Mouse (Mus musculus): Measurements from ENCODE around the gene Mamdc4.

Mamdc4 gene

DNA sequence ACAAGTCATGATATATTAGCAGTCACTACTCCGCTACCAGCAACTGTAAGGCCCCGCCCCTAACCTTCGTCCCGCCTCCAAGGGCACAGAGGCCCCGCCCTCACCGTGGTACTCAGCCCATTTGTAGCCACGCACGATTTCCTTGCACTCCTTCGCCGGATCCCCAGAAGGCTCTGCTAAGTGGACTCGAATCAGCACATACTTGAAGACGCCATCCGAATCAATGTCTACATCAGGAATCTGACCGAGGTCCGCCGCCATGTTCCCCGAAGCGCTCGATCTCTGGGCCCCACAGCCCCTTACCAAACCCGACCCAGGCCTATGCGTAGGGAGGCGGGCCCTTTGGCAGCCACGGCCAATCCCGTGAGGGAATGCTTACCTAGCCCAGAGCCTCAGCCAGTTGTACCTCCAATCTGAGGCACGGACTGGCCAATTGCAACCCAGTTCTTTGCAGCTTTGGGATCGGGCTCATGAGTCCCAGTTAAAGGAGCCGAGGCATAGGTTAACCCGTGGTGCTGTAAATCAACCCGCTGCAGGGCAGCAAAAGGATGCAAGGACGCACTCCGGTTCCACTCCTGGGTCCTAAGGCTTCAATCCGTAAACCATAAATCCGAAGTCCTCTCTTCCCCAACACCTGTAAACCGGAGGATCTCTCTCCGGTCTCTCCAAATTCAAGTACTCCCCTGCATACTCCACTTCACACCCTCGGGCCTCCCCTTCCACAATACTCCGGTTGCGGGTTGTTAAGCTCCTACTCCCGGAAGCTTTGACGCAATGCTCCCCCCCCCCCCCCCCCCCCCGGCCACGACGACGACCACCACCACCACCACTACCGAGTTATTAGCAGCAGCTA is at the start of gene Mamdc4, which contains the start of gene Phpt1:
Mamdc4 (minus strand) TSS at position 267 of the 853 bp plus-strand sequence.
Phpt1 (minus strand) TSS at position 646 of the 853 bp plus-strand sequence.
- peak; percentile 94 for DNase-seq (ENCODE audit: low read depth, low spot score)

DNA sequence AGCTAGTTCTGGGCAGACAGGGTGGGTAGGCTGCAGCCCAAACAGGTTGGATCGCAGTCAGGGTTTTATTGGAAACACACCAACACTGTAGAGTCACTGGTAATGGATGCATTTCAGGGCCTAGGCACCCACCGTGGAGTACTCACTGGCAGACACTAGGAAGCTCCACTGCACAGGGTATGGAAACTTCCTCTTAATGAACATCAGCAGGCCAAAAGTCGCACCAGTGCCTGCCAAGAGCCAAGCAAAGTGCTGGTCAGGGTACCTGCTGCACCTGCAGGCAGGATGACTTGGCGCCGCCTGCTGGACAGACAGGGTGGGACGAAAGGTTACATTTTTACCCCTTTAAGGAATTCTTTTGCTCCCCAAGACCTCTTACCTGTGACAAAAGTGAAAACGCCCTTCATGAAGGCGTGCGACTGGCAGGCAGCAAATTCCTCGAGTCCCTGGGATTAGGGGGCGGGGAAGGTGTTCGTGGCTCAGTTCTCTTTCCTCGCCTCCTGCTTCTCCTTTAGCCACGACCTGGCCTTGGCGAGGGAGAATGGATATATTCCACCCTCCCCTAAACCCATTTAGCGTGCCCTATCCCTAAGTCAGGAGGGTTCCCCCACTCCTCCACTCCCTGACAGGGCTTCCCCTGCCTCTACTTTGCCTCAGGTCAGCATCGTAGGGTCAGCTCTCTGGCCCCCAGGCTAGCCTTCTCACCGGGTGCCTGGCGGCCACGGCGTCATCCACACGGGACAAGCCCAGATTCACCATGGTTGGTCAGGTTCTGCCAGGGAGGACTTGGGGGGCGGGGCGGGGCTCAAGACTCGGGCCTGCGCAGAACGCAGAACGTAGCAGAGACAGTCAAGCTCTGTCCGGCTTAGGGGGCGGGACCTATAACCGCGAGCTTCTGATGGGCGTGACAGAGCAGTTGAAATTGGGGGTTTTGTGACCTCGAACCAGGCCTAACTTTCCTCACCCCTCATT is 46.9 kb upstream of the Mamdc4 start, which contains the start of gene Tmem141:
Tmem141 (minus strand) TSS at position 777 of the 972 bp plus-strand sequence.
- peak; percentile 73 for DNase-seq (ENCODE audit: low read depth, low spot score)

DNA sequence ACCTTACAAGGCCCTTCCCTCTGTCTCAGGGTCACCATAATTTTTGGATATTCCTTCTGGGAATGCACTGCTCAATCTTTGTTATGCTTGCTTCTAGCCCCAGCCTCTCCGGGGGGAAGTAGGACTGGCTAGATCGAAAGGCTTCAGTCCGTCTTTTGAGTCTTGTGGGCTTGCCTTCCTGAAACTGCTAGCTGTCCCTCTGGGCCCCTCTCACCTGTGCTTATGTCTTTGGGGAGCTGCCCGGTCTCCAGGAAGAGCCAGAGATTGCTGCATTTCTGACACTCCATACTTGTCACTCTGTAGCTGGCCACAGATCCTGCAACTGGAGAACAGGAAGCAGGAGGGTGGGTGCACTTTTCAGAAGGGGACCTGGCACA is 46.2 kb upstream of the Mamdc4 start:
- DNase-seq (ENCODE audit: low read depth, low spot score): no peak

DNA sequence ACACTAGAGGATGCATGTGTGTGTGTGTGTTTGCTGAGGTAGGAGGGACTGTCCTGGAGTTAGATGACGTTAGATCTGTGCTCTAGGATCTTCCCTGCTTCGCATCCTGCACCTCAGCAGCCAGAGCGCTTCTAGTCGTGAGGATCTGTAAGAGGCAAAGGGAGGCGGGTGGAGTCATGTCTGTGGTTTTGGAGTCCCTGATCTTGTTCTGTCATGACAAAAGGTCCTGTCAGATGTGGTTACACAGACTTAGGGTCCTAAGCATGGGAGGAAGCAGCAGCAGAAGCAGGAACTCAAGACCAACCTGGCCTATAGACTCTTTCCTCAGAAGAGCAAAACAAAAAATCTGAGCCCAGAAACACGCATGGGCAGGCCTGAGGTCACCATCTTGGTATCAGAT is 45.7 kb upstream of the Mamdc4 start:
- DNase-seq (ENCODE audit: low read depth, low spot score): no peak

DNA sequence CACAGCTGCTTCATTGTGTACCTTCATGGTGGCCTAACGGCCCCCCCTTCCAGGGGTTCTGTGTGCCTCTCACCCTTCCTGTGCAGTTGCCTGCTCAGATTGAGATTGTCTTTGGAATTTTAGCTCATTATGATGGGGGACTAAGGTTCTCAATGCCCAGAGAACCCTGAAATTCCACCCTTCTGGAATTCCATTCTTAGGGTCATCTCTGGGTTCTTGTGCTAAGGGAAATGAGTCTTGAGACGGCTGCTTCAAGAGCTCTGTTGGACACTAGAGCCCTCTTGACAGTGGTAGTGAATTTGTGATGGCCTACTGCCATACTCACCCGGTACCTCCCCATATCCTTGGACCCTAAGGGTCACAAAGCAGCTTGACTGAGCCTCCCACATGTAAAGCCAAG is 42.9 kb upstream of the Mamdc4 start, which contains the start of gene Ccdc183:
Ccdc183 (minus strand) TSS at position 101 of the 400 bp plus-strand sequence.
- no peak for DNase-seq (ENCODE audit: low read depth, low spot score)

DNA sequence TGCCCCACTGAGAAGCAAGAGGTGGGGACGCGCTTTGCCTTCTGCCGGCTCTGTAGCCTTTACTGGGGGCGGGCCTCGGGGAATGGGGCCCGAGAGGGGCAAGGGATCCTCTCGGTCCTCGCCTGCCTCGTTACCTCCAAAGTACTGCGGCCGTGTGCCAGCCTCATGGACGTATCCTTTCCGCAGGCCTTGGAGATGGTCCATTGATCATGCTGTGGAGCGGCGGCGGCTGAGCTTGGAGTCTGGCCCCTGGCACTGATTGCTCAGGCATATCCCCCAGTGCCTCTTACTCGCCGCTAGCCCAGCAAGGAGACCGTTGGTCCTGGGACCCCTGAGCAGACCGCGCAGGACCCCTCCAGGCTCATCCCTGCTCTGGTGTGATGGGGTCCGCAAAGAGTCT is 41.8 kb upstream of the Mamdc4 start:
- no peak for DNase-seq (ENCODE audit: low read depth, low spot score)

DNA sequence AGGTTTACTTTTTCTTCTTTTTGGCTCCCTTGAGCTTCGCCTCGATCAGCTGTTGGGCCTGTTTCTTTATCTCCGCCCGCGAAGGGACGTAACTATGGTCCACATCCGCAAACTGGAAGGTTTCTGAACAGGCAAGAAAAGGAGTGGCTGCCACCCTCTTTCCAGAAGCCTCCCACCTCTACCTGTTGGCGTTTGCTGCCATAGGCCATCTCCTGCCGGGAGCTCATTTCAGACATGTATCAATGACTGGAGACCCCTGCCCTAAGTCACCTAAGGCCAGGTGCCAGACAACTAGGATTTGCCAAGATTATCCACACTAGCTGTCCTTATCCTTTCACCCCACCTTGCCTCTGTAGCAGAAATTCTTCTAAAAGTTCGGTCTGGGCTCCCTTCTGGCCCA is 34.0 kb upstream of the Mamdc4 start:
- DNase-seq (ENCODE audit: low read depth, low spot score): no peak

DNA sequence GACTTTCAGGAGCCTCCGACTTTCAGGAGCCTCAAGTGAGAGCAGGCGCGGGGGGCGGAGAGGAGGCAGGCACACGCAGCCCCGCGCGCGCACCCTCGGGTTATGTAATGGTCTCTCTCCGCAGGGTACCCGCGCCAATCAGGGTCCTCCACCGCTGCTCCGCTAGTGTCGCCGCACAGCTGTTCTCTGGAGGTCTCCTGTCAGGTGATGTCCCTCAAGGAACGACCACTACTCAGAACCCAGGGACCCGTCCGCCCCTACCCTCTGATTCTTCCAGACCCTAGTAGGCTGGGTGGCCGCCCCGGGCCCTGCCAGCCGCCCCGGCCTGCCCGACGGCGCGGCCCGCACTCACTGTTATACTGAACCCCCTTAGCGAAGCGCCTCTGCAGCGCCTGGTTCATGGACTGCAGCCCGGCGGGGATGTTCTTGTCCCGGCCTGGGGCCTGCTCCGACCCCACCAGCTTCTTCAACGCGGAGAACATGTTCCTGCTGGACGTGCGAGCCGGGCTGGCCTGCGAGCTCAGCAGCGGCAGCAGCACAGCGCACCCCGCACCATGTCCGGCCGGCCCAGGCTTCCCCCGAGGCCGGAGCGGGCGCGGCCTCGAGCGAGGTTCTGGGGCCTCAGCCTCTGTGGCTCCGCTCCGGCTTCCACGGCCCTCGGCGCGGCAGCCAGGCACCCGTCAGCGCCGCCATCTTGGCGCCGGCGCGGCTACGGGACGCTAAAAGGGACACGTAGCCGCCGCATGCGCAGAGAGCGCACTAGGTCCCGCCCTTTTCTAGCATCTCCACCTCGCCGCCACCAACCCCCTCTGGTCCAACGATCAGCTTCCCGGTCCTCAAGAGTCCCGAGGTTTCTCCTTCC is 33.3 kb upstream of the Mamdc4 start, which contains the start of gene Rabl6:
Rabl6 (minus strand) TSS at position 761 of the 862 bp plus-strand sequence.
- DNase-seq (ENCODE audit: low read depth, low spot score): peak; percentile 81

DNA sequence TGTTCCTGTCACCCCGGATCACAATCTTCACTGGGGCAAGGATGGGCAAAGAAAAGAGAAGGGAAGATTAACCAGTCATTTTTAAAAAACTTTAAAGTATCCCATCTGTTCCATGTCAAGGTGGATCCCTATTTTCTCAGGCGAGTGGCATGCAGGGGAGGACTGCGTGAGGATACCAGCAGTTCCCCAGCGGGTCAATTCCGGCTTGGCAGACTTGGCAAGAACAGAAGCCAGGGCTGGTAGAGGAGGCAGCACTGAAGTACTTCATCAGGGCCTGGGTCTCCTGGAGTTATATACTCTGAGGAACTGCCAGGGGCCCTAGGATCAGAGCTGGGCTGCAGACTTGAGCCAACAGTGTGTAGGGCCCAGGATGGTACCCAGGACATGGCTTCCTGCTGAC is 27.9 kb upstream of the Mamdc4 start:
- DNase-seq (ENCODE audit: low read depth, low spot score): no peak

DNA sequence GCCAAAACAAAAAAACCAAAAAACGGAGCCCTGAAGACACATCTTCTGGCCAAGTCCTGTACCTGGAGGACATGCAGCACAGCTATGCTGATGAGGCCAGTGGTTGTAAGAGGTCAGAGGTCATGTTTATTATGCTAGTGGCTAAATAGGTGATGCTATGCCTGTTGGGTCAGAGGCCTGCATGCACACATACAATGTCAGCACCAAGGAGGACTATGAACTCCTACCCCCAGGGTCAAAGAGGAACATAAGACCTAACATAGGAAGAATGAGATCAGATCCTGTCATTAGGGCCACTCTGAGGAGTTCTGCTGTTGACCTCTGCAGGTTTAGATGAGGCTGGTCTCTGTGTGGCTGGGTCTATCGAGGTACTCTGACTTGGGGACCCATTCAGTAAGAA is 25.4 kb upstream of the Mamdc4 start:
- no peak for DNase-seq (ENCODE audit: low read depth, low spot score)

DNA sequence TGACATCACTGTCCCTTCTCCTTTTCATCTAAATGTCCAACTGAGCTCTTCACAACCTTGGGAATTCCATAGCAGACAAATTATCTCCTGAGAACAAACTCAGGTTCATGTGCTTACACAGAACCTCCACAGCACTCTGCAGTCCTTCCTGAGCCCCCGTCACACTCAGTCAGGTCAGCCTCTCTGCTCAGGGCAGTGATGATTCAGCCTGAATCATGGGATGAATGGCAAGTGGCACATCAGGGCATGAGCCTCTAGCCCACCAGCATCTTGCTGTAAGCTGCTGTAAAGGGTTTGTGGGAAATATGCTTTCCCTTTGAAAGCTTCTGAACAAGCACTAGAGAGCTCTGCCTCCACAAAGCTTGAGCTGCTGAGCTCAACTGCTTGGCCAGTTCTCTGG is 24.1 kb upstream of the Mamdc4 start:
- DNase-seq (ENCODE audit: low read depth, low spot score): no peak

DNA sequence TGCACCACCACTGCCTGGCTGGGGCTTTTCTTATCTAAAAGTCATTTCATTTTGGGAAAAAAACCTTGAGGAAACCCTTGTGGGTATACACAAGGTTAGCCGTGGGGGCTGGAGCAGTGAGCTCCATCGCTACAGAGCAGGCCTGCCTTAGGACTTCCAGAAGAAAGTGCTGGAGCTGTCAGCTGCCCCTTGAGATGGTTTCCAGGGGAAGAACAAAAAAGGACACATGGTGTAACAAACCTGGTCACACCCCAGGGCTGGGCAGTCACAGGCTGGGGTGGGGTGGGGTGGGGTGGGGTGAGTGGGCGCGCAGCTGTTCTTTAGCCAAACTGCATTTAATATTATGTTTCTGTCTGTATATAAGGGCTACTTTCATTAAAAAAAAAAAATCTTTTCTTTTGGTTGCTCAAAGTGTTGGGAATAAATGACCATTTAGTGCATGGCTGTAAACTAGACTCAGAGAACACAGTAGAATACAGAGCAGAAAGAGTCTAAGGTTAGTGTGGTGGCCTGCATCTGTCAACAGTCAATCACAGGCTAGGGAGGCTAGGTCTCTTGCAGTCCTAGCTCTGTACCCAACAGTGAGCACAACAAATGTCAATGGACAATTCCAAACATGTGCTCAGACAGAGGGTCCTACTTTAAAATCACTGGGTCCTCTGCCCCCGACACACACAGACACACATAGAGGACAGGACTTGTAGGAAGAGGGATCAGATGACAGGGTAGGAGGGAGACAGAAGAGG is 22.3 kb upstream of the Mamdc4 start:
- no peak for DNase-seq (ENCODE audit: low read depth, low spot score)

DNA sequence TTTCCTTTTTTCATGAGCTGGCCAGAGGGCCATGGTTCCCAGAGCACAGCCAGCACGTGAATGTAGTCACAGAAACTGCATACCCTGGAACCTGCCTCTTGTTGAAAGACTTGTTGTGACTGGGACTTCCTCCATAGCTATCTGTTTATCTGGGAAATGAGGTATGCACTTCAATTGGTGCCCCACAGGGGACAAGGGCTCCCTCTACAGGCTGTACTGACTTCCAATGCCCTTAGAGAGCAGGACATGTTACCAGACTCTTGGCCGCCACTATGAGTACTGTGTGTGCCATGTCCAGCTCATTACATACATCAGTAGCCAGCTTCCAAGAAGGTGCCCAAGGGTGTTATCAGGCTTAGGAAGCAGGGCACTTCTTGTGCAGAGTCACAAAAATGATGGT is 17.2 kb upstream of the Mamdc4 start:
- no peak for DNase-seq (ENCODE audit: low read depth, low spot score)

DNA sequence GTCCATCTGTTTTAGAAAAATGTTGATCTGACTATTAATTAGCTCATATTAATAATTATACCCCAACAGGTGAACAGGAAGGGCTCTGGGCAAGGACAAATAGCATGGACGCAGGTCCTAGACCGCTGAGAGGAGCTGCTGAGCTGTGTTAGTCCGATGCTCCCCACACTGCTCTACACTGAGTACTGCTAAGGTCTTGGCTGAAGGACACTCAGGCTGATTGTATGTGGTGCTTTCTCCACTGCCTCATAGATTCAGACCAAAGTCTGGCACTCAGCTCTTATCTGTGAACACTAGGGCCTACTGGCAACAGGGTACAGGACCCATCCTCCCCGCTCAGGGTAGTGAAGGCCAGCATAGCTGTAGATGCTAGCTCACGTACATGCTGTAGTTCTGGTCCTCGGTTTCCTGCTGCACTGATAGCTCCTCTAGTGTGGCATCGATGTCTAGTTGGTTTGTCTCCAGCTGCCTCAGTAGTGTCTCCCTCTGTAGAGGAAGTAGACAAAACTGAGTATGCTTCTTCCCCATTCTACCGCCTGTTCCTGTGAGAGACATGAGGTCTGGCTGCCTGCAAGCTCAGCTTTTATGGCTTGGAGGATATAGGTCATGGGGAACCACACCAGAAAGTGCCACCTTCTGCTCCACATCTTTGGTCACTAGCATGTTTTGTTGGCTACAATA is 13.7 kb upstream of the Mamdc4 start:
- DNase-seq (ENCODE audit: low read depth, low spot score): no peak

DNA sequence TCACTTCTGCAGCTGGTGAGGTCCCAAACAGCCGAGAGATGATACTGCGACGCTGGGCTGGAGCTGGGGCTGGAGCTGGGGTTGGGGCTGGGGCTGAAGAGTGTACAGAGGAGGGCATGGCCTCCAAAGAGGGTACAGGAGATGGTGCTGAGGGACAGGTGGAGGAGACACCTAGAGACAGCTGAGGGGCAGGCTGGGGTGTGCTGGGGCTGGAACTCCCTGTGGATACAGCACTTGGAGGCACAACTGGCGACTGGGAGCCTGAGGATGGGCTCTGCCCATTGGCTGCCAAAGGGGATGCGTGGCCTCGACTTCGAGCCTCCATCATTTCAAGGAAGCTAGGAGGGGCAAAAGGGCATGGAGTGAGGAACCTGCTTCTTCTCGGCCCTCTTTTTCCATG is 12.6 kb upstream of the Mamdc4 start:
- no peak for DNase-seq (ENCODE audit: low read depth, low spot score)

DNA sequence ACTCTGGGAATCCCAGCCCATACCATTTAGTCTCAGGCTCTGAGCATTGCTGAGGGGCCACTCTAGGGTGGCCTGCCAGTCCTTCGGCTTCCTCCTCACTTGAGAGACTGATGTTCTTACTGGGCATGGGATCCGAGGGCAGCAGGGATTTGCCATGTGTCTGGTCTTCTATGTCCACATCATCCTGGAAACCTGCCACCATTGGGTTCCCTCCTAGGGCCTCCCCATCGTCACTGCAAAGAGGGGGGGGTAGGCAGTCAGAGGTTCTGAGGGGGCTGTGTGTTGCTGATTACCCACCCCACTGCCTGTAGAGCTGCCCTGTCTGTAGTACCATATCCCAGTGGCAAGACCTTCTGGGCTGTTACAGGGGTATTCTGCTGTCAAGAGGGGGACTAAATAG is 11.0 kb upstream of the Mamdc4 start:
- no peak for DNase-seq (ENCODE audit: low read depth, low spot score)

DNA sequence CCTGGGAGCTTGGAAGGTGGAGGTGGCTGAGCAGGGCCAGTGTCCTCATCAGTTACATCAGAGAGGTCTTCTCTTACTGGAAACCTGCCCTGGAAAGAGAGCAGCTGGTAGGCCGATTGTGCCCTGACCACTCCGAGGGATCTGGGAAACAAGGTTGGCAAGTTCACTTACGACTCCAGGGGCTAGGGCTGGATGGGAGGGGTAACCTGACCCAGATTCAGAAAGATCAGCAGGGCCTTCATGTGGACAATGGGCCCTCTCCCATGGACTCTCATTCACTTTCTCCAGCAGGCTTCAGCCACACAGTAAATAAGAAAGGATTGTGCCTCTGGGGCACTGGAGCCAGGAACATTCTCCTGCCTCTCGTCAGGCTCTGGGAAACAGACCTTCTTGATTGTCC is 10.2 kb upstream of the Mamdc4 start:
- DNase-seq (ENCODE audit: low read depth, low spot score): no peak

DNA sequence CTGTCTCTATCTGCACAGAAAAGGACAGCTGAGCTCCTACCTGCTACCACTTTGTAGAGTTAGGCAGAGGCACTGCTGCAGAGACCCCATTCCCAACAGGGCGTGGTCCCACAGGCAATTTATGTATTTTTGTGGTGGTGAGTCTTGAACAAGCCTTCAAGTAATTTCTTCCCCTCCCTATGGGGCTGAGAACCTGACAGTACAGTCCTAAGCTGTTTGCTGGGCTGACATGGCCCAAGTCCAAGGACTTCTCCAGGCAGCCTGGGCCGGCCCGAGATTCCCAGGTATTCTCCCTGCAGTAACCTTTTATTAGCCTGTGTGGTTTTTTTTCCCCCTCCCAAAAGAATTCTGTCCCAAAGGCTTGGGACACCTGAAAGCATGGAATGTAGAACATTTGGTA is 9.5 kb upstream of the Mamdc4 start:
- no peak for DNase-seq (ENCODE audit: low read depth, low spot score)

DNA sequence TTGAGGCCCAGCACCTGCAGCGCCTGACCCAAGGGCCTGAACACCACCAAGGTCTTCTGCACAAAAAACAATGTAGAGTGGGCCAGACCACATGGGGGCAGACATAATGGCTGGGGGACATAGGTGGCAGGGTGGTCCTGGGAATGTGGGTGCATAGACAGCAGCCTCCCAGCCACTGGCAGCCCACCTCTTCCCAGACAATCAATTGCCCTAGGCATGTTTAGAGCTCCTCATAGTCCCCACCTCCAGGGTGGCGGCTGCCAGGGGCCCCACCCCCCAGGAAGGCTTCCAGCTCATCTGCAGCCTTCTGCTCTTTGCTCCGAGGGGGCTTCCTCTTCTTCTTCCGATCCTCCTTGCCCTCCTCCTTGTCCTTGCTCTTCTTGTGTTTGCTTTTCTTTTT is 8.9 kb upstream of the Mamdc4 start:
- DNase-seq (ENCODE audit: low read depth, low spot score): no peak

DNA sequence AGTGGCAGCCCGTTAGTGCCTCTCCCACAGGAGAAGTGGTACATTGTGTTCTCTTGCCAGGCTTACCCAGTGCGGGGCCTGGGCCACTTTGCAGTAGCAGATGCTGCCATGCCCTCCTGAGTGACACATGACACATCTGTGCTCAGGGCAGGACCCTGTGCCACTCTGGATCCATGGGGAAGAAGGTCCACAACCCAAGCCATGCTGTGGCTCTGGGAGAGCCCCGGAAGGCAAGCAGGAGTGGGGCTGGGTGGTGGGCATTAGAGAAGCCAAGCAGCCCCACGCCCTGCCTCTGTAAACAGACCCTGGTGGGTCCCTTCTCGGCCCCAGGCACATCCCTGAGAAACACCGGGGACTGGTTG is 8.5 kb upstream of the Mamdc4 start:
- DNase-seq (ENCODE audit: low read depth, low spot score): no peak
